Comparison of ENCODE assay signal across 9 mouse cellular contexts in genomic region chr19:5306968-5307734, GRCm38 (mm10). TPM values are rescaled to one million over a fixed set of nuclear protein-coding genes. Genes with fewer than 3 reads are reported as not detected.
DNase-seq lines count a peak whose midpoint lies in the region; ATAC-seq and TF ChIP-seq lines count a peak whose summit lies in the region.
"Had no signal": no experiment of that assay in that cellular context is flagged by ENCODE, and none has a peak within 500 bp of the region (broad histone marks: within the 10 kb centered on the region; RNA-seq: fewer than 3 reads in every experiment).

No protein-coding gene starts in this region.

- peak overlapping the region; percentile 77 for H3K4me3 ChIP-seq in megakaryocyte, embryonic 14.5 days (replicated peaks)
- H3K4me3 ChIP-seq in embryonic facial prominence, embryonic 15.5 days (replicated peaks), result peak overlapping the region; percentile 29
- 0 out of 2 replicates have a peak overlapping the region, but pooled peaks have one; percentile 8 for H3K4me3 ChIP-seq in hindbrain, postnatal 0 days (ENCODE audit: low read length)
- H3K4me3 ChIP-seq in midbrain, embryonic 13.5 days (replicated peaks), result no peak overlapping the region

- H3K27me3 ChIP-seq in megakaryocyte, embryonic 14.5 days (replicated peaks), result peaks cover 33% of the 10 kb centered on the region
- no peaks in the 10 kb centered on the region for H3K27me3 ChIP-seq in embryonic facial prominence, embryonic 15.5 days
- H3K27me3 ChIP-seq in hindbrain, postnatal 0 days (ENCODE audit: insufficient read depth, low read length), result no peaks in the 10 kb centered on the region
- H3K27me3 ChIP-seq in midbrain, embryonic 13.5 days, result no peaks in the 10 kb centered on the region

- no peak overlapping the region for H3K9ac ChIP-seq in embryonic facial prominence, embryonic 15.5 days
- no peak overlapping the region for H3K9ac ChIP-seq in hindbrain, postnatal 0 days (replicated peaks; ENCODE audit: low read length)
- no peak overlapping the region for H3K9ac ChIP-seq in midbrain, embryonic 13.5 days (replicated peaks)

- no peak for ATAC-seq in megakaryocyte, adult 5-6 weeks (ENCODE audit: poor library complexity, severe bottlenecking)
- no peak; the same call in 1 of the 2 replicates for ATAC-seq in embryonic facial prominence, embryonic 15.5 days (ENCODE audit: insufficient number of reproducible peaks, low FRiP score, low TSS enrichment, low read depth)
- peak; percentile 35; the same call in 1 of the 2 replicates for ATAC-seq in hindbrain, postnatal 0 days
- ATAC-seq in midbrain, embryonic 13.5 days, result no peak

- peaks cover 27% of the 10 kb centered on the region for H3K4me1 ChIP-seq in megakaryocyte, embryonic 14.5 days
- peaks cover 8% of the 10 kb centered on the region; the same call in 1 of the 2 replicates for H3K4me1 ChIP-seq in embryonic facial prominence, embryonic 15.5 days
- H3K4me1 ChIP-seq in hindbrain, postnatal 0 days (ENCODE audit: insufficient read depth, low read length), result no peaks in the 10 kb centered on the region
- H3K4me1 ChIP-seq in midbrain, embryonic 13.5 days (replicated peaks), result no peaks in the 10 kb centered on the region

- peak overlapping the region; percentile 43 for H3K4me2 ChIP-seq in embryonic facial prominence, embryonic 15.5 days (replicated peaks)
- H3K4me2 ChIP-seq in hindbrain, postnatal 0 days (ENCODE audit: low read depth, low read length), result peak overlapping the region; percentile 27; the same call in 1 of the 2 replicates
- peak overlapping the region; percentile 31 for H3K4me2 ChIP-seq in midbrain, embryonic 13.5 days (replicated peaks)

- peak; percentile 54 for DNase-seq in hindbrain, postnatal 0 days (ENCODE audit: low spot score)
- DNase-seq in left cerebral cortex, adult 18-20 months (ENCODE audit: low spot score in 2 of 2), result no peak
- no peak for DNase-seq in gastrocnemius, postnatal 36 days

- 39% methylated on average over 98 of the region's 98 CpGs for WGBS in embryonic facial prominence, embryonic 15.5 days
- WGBS in hindbrain, postnatal 0 days, result 53% methylated on average over 98 of the region's 98 CpGs
- 48% methylated on average over 98 of the region's 98 CpGs for WGBS in midbrain, embryonic 13.5 days

- H3K9me3 ChIP-seq in megakaryocyte, embryonic 14.5 days, result peaks cover 18% of the 10 kb centered on the region
- no peaks in the 10 kb centered on the region for H3K9me3 ChIP-seq in embryonic facial prominence, embryonic 15.5 days (replicated peaks)
- H3K9me3 ChIP-seq in hindbrain, postnatal 0 days (ENCODE audit: low read length), result no peaks in the 10 kb centered on the region
- 0 out of 2 replicates have a peak, but pooled peaks cover 6% of the 10 kb centered on the region for H3K9me3 ChIP-seq in midbrain, embryonic 13.5 days

- no peak for TF ChIP-seq CTCF in hindbrain, postnatal 0 days (IDR thresholded peaks at IDR 0.05; ENCODE audit: low read depth)

- no peak overlapping the region for H3K27ac ChIP-seq in embryonic facial prominence, embryonic 15.5 days (replicated peaks)
- H3K27ac ChIP-seq in hindbrain, postnatal 0 days, result no peak overlapping the region
- H3K27ac ChIP-seq in midbrain, embryonic 13.5 days, result no peak overlapping the region

- intact Hi-C loops in gastrocnemius, postnatal 36 days (cut with DNase I), result no loop called here

- H3K36me3 ChIP-seq in megakaryocyte, embryonic 14.5 days (replicated peaks; ENCODE audit: low read length), result no peaks in the 10 kb centered on the region
- no peaks in the 10 kb centered on the region for H3K36me3 ChIP-seq in embryonic facial prominence, embryonic 15.5 days
- H3K36me3 ChIP-seq in hindbrain, postnatal 0 days (ENCODE audit: insufficient read depth, low read length), result peaks cover 26% of the 10 kb centered on the region
- peaks cover 52% of the 10 kb centered on the region for H3K36me3 ChIP-seq in midbrain, embryonic 13.5 days

RNA-seq across cellular contexts. Expression of gene Gal3st3, which starts 9.0 kb away (rescaled TPM):
- polyA plus RNA-seq in megakaryocyte, embryonic 14.5 days (2012; ENCODE audit: insufficient read depth, low replicate concordance), result not detected in 2 replicates
- total RNA-seq in megakaryocyte, adult 5-6 weeks (2015), result not detected in 2 replicates
- not detected in 2 replicates for total RNA-seq in megakaryocyte, adult 5-6 weeks (2017)
- polyA plus RNA-seq in embryonic facial prominence, embryonic 15.5 days (2015; fragmentation: Nextera tagmentation; extraction: Ambion mirVana), result 4.2 and 5.8 TPM in 2 replicates
- total RNA-seq in hindbrain, postnatal 0 days (2014; rRNA removed), result 25.0 and 27.3 TPM in 2 replicates
- polyA plus RNA-seq in hindbrain, postnatal 0 days (2015; fragmentation: Nextera tagmentation; extraction: Ambion mirVana), result 26.9 and 31.9 TPM in 2 replicates
- polyA plus RNA-seq in midbrain, embryonic 13.5 days (2015; fragmentation: Nextera tagmentation; extraction: Ambion mirVana), result 29.3 and 33.6 TPM in 2 replicates
- total RNA-seq in left cerebral cortex, adult 18-20 months (2021), result 10 to 100 TPM; 70.5 to 73.8 TPM
- under 1 TPM in 1 of 2 experiments, not detected in 1; 0.10 TPM for total RNA-seq in gastrocnemius, postnatal 36 days (2021)
- total RNA-seq: common myeloid progenitor, adult 5-6 weeks; neutrophil, adult 5-6 weeks had no signal

RNA-seq across cellular contexts. Expression of gene Sf3b2, which starts 11.9 kb away (rescaled TPM):
- 158 and 268 TPM in 2 replicates for polyA plus RNA-seq in megakaryocyte, embryonic 14.5 days (2012; ENCODE audit: insufficient read depth, low replicate concordance)
- total RNA-seq in megakaryocyte, adult 5-6 weeks (2015), result 109 TPM in 2 replicates
- 240 and 249 TPM in 2 replicates for total RNA-seq in megakaryocyte, adult 5-6 weeks (2017)
- 335 and 338 TPM in 2 replicates for polyA plus RNA-seq in embryonic facial prominence, embryonic 15.5 days (2015; fragmentation: Nextera tagmentation; extraction: Ambion mirVana)
- 266 and 341 TPM in 2 replicates for total RNA-seq in hindbrain, postnatal 0 days (2014; rRNA removed)
- 322 and 334 TPM in 2 replicates for polyA plus RNA-seq in hindbrain, postnatal 0 days (2015; fragmentation: Nextera tagmentation; extraction: Ambion mirVana)
- 399 and 419 TPM in 2 replicates for polyA plus RNA-seq in midbrain, embryonic 13.5 days (2015; fragmentation: Nextera tagmentation; extraction: Ambion mirVana)
- 100 to 1,000 TPM; 209 to 213 TPM for total RNA-seq in left cerebral cortex, adult 18-20 months (2021)
- 10 to 100 TPM; 63.4 to 65.9 TPM for total RNA-seq in gastrocnemius, postnatal 36 days (2021)

RNA-seq across cellular contexts. Expression of gene Catsper1, which starts 28.4 kb away (rescaled TPM):
- not detected in 2 replicates for polyA plus RNA-seq in megakaryocyte, embryonic 14.5 days (2012; ENCODE audit: insufficient read depth, low replicate concordance)
- total RNA-seq in megakaryocyte, adult 5-6 weeks (2015), result not detected in 2 replicates
- total RNA-seq in megakaryocyte, adult 5-6 weeks (2017), result not detected in 2 replicates
- polyA plus RNA-seq in embryonic facial prominence, embryonic 15.5 days (2015; fragmentation: Nextera tagmentation; extraction: Ambion mirVana), result not detected in 2 replicates
- not detected in 2 replicates for total RNA-seq in hindbrain, postnatal 0 days (2014; rRNA removed)
- not detected in 2 replicates for polyA plus RNA-seq in hindbrain, postnatal 0 days (2015; fragmentation: Nextera tagmentation; extraction: Ambion mirVana)
- not detected in 2 replicates for polyA plus RNA-seq in midbrain, embryonic 13.5 days (2015; fragmentation: Nextera tagmentation; extraction: Ambion mirVana)
- total RNA-seq in left cerebral cortex, adult 18-20 months (2021), result not detected
- total RNA-seq in gastrocnemius, postnatal 36 days (2021), result not detected
- total RNA-seq: common myeloid progenitor, adult 5-6 weeks; neutrophil, adult 5-6 weeks had no signal

RNA-seq across cellular contexts. Expression of gene Pacs1, which starts 34.2 kb away (rescaled TPM):
- polyA plus RNA-seq in megakaryocyte, embryonic 14.5 days (2012; ENCODE audit: insufficient read depth, low replicate concordance), result 40.2 and 130 TPM in 2 replicates
- total RNA-seq in megakaryocyte, adult 5-6 weeks (2015), result 45.4 and 45.7 TPM in 2 replicates
- 14.2 and 25.4 TPM in 2 replicates for total RNA-seq in megakaryocyte, adult 5-6 weeks (2017)
- polyA plus RNA-seq in embryonic facial prominence, embryonic 15.5 days (2015; fragmentation: Nextera tagmentation; extraction: Ambion mirVana), result 25.1 and 30.6 TPM in 2 replicates
- 60.3 and 63.6 TPM in 2 replicates for total RNA-seq in hindbrain, postnatal 0 days (2014; rRNA removed)
- polyA plus RNA-seq in hindbrain, postnatal 0 days (2015; fragmentation: Nextera tagmentation; extraction: Ambion mirVana), result 33.1 and 41.0 TPM in 2 replicates
- polyA plus RNA-seq in midbrain, embryonic 13.5 days (2015; fragmentation: Nextera tagmentation; extraction: Ambion mirVana), result 31.5 and 32.0 TPM in 2 replicates
- total RNA-seq in left cerebral cortex, adult 18-20 months (2021), result 10 to 100 TPM; 57.3 to 61.0 TPM
- 1 to 10 TPM; 5.0 to 6.3 TPM for total RNA-seq in gastrocnemius, postnatal 36 days (2021)

RNA-seq across cellular contexts. Expression of gene Cst6, which starts 42.2 kb away (rescaled TPM):
- 0.54 and 9.2 TPM in 2 replicates for polyA plus RNA-seq in megakaryocyte, embryonic 14.5 days (2012; ENCODE audit: insufficient read depth, low replicate concordance)
- total RNA-seq in megakaryocyte, adult 5-6 weeks (2015), result not detected in 2 replicates
- not detected in 2 replicates for total RNA-seq in megakaryocyte, adult 5-6 weeks (2017)
- 67.9 and 76.8 TPM in 2 replicates for polyA plus RNA-seq in embryonic facial prominence, embryonic 15.5 days (2015; fragmentation: Nextera tagmentation; extraction: Ambion mirVana)
- 0.50 and 9.8 TPM in 2 replicates for total RNA-seq in hindbrain, postnatal 0 days (2014; rRNA removed)
- polyA plus RNA-seq in hindbrain, postnatal 0 days (2015; fragmentation: Nextera tagmentation; extraction: Ambion mirVana), result 14.9 and 16.1 TPM in 2 replicates
- polyA plus RNA-seq in midbrain, embryonic 13.5 days (2015; fragmentation: Nextera tagmentation; extraction: Ambion mirVana), result 4.5 and 5.8 TPM in 2 replicates
- 10 to 100 TPM; 25.4 to 26.9 TPM for total RNA-seq in left cerebral cortex, adult 18-20 months (2021)
- 10 to 100 TPM; 26.7 to 28.3 TPM for total RNA-seq in gastrocnemius, postnatal 36 days (2021)
- total RNA-seq: common myeloid progenitor, adult 5-6 weeks; neutrophil, adult 5-6 weeks had no signal

Comparison
In these comparisons a context has a peak if more than half of its experiments do, and no peak if none do; other contexts are left out.
1. RNA of gene Gal3st3, which starts 9.0 kb away (total RNA-seq): 70.5 to 73.8 TPM in left cerebral cortex, adult 18-20 months and 25.0 to 27.3 TPM in hindbrain, postnatal 0 days; 0.10 TPM in gastrocnemius, postnatal 36 days and not detected in megakaryocyte, adult 5-6 weeks; every median in the first group is over 10 times any median in the second.
2. Peak in every context shown above with its lines, with median percentiles within 50 percentile points of each other: H3K4me2 ChIP-seq.